Mouse (Mus musculus) cortical plate, adult 2 months (tissue): Measurements from ENCODE around the gene Uspl1.

Experiments
- CTCF ChIP-seq: fragments of 200-500 bp; IDR thresholded peaks from 2 replicates; pipeline ENCODE4 v1.5.1; 2011; ENCODE audit warnings: mild to moderate bottlenecking, control low read depth, low read length; ENCODE audit not compliant: insufficient read depth; ENCODE audit errors: extremely low read depth
- POLR2A ChIP-seq: fragments of 200-500 bp; IDR thresholded peaks from 2 replicates; pipeline ENCODE4 v1.6.1; 2011; ENCODE audit warnings: mild to moderate bottlenecking, low read length, control low read depth; ENCODE audit not compliant: insufficient read depth; ENCODE audit errors: extremely low read depth

- TF ChIP-seq POLR2A (no peak), CTCF (no peak)
Measured at GRCm38 (mm10) chr5:149168051-149168450, 16.1 kb upstream of the Uspl1 start.
